Mouse (Mus musculus) liver, embryonic 15.5 days (tissue): ENCODE data around the gene Smc1b. TPM values are rescaled to one million over a fixed set of nuclear protein-coding genes. Genes with fewer than 3 reads are reported as not detected.
"Not testable (repeated sequence)": the region's sequence is repeated elsewhere in the genome, so short reads cannot be mapped to it uniquely, and the experiment has no call there.

ENCODE experiments used
- ATAC-seq: fragments of 200-750 bp; cut with Nextera tagmentation; 2 replicates; pipeline ENCODE4 v1.8.0; 2017; ENCODE audit warnings: moderate number of reproducible peaks, mild to moderate bottlenecking, moderate library complexity; ENCODE audit not compliant: insufficient read depth
- H3K27ac ChIP-seq: fragments of 300-500 bp; sonication (generic); replicated peaks from 2 replicates; pipeline ENCODE4 v1.5.1; 2015; ENCODE audit warnings: mild to moderate bottlenecking, inconsistent platforms
- H3K27me3 ChIP-seq: fragments of 300-500 bp; sonication (generic); 2 replicates; pipeline ENCODE4 v1.6.1; 2015; ENCODE audit warnings: mild to moderate bottlenecking, inconsistent platforms
- H3K36me3 ChIP-seq: fragments of 300-500 bp; sonication (generic); replicated peaks from 2 replicates; pipeline ENCODE4 v1.6.1; 2015; ENCODE audit warnings: moderate library complexity, mild to moderate bottlenecking, inconsistent platforms
- H3K4me1 ChIP-seq: fragments of 300-500 bp; sonication (generic); replicated peaks from 2 replicates; pipeline ENCODE4 v1.6.1; 2015; ENCODE audit warnings: inconsistent platforms
- H3K4me2 ChIP-seq: fragments of 300-500 bp; sonication (generic); 2 replicates; pipeline ENCODE4 v1.6.1; 2015; ENCODE audit warnings: moderate library complexity, mild to moderate bottlenecking, inconsistent platforms
- H3K4me3 ChIP-seq: fragments of 300-500 bp; sonication (generic); replicated peaks from 2 replicates; pipeline ENCODE4 v1.5.1; 2015; ENCODE audit warnings: mild to moderate bottlenecking, inconsistent platforms
- H3K9ac ChIP-seq: fragments of 300-500 bp; sonication (generic); 2 replicates; pipeline ENCODE4 v1.6.1; 2015; ENCODE audit warnings: moderate library complexity, mild to moderate bottlenecking, inconsistent platforms
- H3K9me3 ChIP-seq: fragments of 300-500 bp; sonication (generic); replicated peaks from 2 replicates; pipeline ENCODE4 v1.6.1; 2016; ENCODE audit warnings: inconsistent platforms
- WGBS: fragments of 180-500 bp; shearing (Covaris S2); methylation state at CpG from one replicate; pipeline ENCODE4 v1.1.7; 2015; ENCODE audit warnings: mixed read lengths; ENCODE audit not compliant: insufficient replicate concordance; 5-methylcytosine and 5-hydroxymethylcytosine counted together
- polyA plus RNA-seq: library from polyadenylated mRNA; unstranded; fragments of >200 nt; fragmentation: Nextera tagmentation; extraction: Ambion mirVana; gene quantifications from 2 replicates; pipeline ENCODE4 v1.2.1, GENCODE M21; 2015

Smc1b gene
- polyA plus RNA-seq, 1 experiment from 2014 or later = 0.12 TPM

- Histone ChIP-seq H3K4me1 (peaks cover 18% of the 10 kb centered on the region), H3K4me3 (no peak overlapping the region), H3K27ac (no peak overlapping the region), H3K9ac (no peak overlapping the region), H3K4me2 (no peak overlapping the region), H3K9me3 (no peaks in the 10 kb centered on the region), H3K27me3 (no peaks in the 10 kb centered on the region), H3K36me3 (0 out of 2 replicates have a peak, but pooled peaks cover 3% of the 10 kb centered on the region)
- no peak for ATAC-seq
- WGBS = 24% methylated on average over 4 of the region's 4 CpGs
Measured at GRCm38 (mm10) chr15:85042361-85042954, 89.3 kb downstream of the Smc1b start.

- Histone ChIP-seq H3K27me3 (no peaks in the 10 kb centered on the region), H3K27ac (no peak overlapping the region), H3K4me2 (no peak overlapping the region), H3K9me3 (no peaks in the 10 kb centered on the region), H3K4me1 (peaks cover 24% of the 10 kb centered on the region), H3K4me3 (no peak overlapping the region), H3K36me3 (no peaks in the 10 kb centered on the region), H3K9ac (no peak overlapping the region)
- 64% methylated on average over 10 of the region's 10 CpGs for WGBS
- no peak for ATAC-seq
Measured at GRCm38 (mm10) chr15:85041546-85042225, 90.1 kb downstream of the Smc1b start.

- peak overlapping the region; percentile 74 for H3K9ac ChIP-seq
- no peaks in the 10 kb centered on the region for H3K9me3 ChIP-seq
- peak overlapping the region; percentile 62 for H3K27ac ChIP-seq
- peaks cover 27% of the 10 kb centered on the region for H3K4me1 ChIP-seq
- H3K4me2 ChIP-seq = peak overlapping the region; percentile 88
- ATAC-seq = no peak
- peak overlapping the region; percentile 73 for H3K4me3 ChIP-seq
- H3K27me3 ChIP-seq = 0 out of 2 replicates have a peak, but pooled peaks cover 6% of the 10 kb centered on the region
- H3K36me3 ChIP-seq = no peaks in the 10 kb centered on the region
- 3% methylated on average over 8 of the region's 8 CpGs for WGBS
Measured at GRCm38 (mm10) chr15:85037343-85037690, 94.4 kb downstream of the Smc1b start.

- under 1% methylated on average over 73 of the region's 75 CpGs for WGBS
- Histone ChIP-seq H3K4me3 (peak overlapping the region; percentile 73), H3K27ac (peak overlapping the region; percentile 67), H3K9ac (peak overlapping the region; percentile 74), H3K4me2 (peak overlapping the region; percentile 88), H3K9me3 (no peaks in the 10 kb centered on the region), H3K36me3 (no peaks in the 10 kb centered on the region), H3K27me3 (0 out of 2 replicates have a peak, but pooled peaks cover 6% of the 10 kb centered on the region), H3K4me1 (peaks cover 26% of the 10 kb centered on the region)
- peak; percentile 95 for ATAC-seq
Measured at GRCm38 (mm10) chr15:85036566-85037342, 95.0 kb downstream of the Smc1b start.

- not testable (repeated sequence) for H3K4me2 ChIP-seq, H3K27ac ChIP-seq, H3K9me3 ChIP-seq, H3K36me3 ChIP-seq, H3K9ac ChIP-seq, H3K4me3 ChIP-seq, H3K27me3 ChIP-seq, ATAC-seq
- 48% methylated on average over 7 of the region's 7 CpGs for WGBS
- peaks cover 26% of the 10 kb centered on the region for H3K4me1 ChIP-seq
Measured at GRCm38 (mm10) chr15:85033916-85034315, 97.8 kb downstream of the Smc1b start.

- WGBS = 65% methylated on average over 3 of the region's 3 CpGs
- Histone ChIP-seq H3K9me3 (no peaks in the 10 kb centered on the region), H3K36me3 (no peaks in the 10 kb centered on the region), H3K9ac (no peak overlapping the region), H3K4me2 (no peak overlapping the region), H3K27me3 (0 out of 2 replicates have a peak, but pooled peaks cover 6% of the 10 kb centered on the region), H3K27ac (no peak overlapping the region), H3K4me3 (no peak overlapping the region), H3K4me1 (peaks cover 8% of the 10 kb centered on the region)
- no peak for ATAC-seq
Measured at GRCm38 (mm10) chr15:85031866-85032265, 99.9 kb downstream of the Smc1b start.

GRCm38 (mm10) chr15:85030643-85031042 lies 101.1 kb downstream of the Smc1b start:
- not testable (repeated sequence) for ATAC-seq, H3K4me1 ChIP-seq, H3K27ac ChIP-seq, H3K27me3 ChIP-seq, H3K9ac ChIP-seq, H3K4me3 ChIP-seq, H3K9me3 ChIP-seq, H3K36me3 ChIP-seq, H3K4me2 ChIP-seq
- WGBS = 43% methylated on average over 1 of the region's 1 CpGs

GRCm38 (mm10) chr15:85028648-85029047 lies 103.1 kb downstream of the Smc1b start, which contains the start of gene Fam118a:
Gene Fam118a (plus strand): TSS chr15:85028948.
- H3K9ac ChIP-seq, ATAC-seq, H3K27me3 ChIP-seq, H3K4me3 ChIP-seq, H3K4me2 ChIP-seq, H3K36me3 ChIP-seq, H3K4me1 ChIP-seq, H3K9me3 ChIP-seq, H3K27ac ChIP-seq: not testable (repeated sequence)
- WGBS = 19% methylated on average over 1 of the region's 1 CpGs

- Histone ChIP-seq H3K4me2 (no peak overlapping the region), H3K9ac (no peak overlapping the region), H3K4me3 (no peak overlapping the region), H3K4me1 (no peaks in the 10 kb centered on the region), H3K27me3 (no peaks in the 10 kb centered on the region), H3K27ac (no peak overlapping the region), H3K9me3 (no peaks in the 10 kb centered on the region), H3K36me3 (no peaks in the 10 kb centered on the region)
- ATAC-seq = no peak
- 67% methylated on average over 4 of the region's 4 CpGs for WGBS
Measured at GRCm38 (mm10) chr15:85027740-85028139, 104.0 kb downstream of the Smc1b start.

GRCm38 (mm10) chr15:85026197-85026596 lies 105.6 kb downstream of the Smc1b start:
- Histone ChIP-seq H3K36me3 (no peaks in the 10 kb centered on the region), H3K4me2 (no peak overlapping the region), H3K4me1 (no peaks in the 10 kb centered on the region), H3K9ac (no peak overlapping the region), H3K4me3 (no peak overlapping the region), H3K27ac (no peak overlapping the region), H3K9me3 (no peaks in the 10 kb centered on the region), H3K27me3 (no peaks in the 10 kb centered on the region)
- 60% methylated on average over 4 of the region's 4 CpGs for WGBS
- no peak for ATAC-seq

- Histone ChIP-seq H3K27ac (no peak overlapping the region), H3K27me3 (peaks cover 13% of the 10 kb centered on the region), H3K9ac (no peak overlapping the region), H3K4me2 (no peak overlapping the region), H3K36me3 (no peaks in the 10 kb centered on the region), H3K4me1 (no peaks in the 10 kb centered on the region), H3K4me3 (no peak overlapping the region), H3K9me3 (no peaks in the 10 kb centered on the region)
- WGBS = 47% methylated on average over 4 of the region's 4 CpGs
- ATAC-seq = no peak
Measured at GRCm38 (mm10) chr15:85022211-85022610, 109.6 kb downstream of the Smc1b start.
